Mouse (Mus musculus) layer of hippocampus, postnatal 25 days (tissue): Measurements from ENCODE around the gene Sult1c2. TPM values are rescaled to one million over a fixed set of nuclear protein-coding genes. Genes with fewer than 3 reads are reported as not detected.
A peak's percentile ranks its signal among the peaks of the same experiment; 100 is the strongest.
"Not testable (repeated sequence)": the region's sequence is repeated elsewhere in the genome, so short reads cannot be mapped to it uniquely, and the experiment has no call there.

Experiments used
- DNase-seq, 2 experiments: peaks; one replicate each; pipeline ENCODE4 v3.0.0; 2022; ENCODE audit warnings: mixed read lengths in 2 of 2, low spot score in 1 of 2; ENCODE audit errors: extremely low spot score in 1 of 2
- total RNA-seq, 2 experiments: library from RNA; stranded (reverse); gene quantifications; 2 replicates each; pipeline ENCODE4 v1.2.3; 2021

The Sult1c2 gene
- not detected for total RNA-seq

GRCm38 (mm10) chr17:53846206-53846605 is at the start of gene Sult1c2:
Gene Sult1c2, minus strand, starts transcription at chr17:53846339.
- DNase-seq, result no peak

GRCm38 (mm10) chr17:53879006-53879675 is 33.0 kb upstream of the Sult1c2 start:
- DNase-seq, result not testable (repeated sequence)

GRCm38 (mm10) chr17:53874433-53874832 is 28.3 kb upstream of the Sult1c2 start:
- no peak for DNase-seq

- DNase-seq, result no peak
Measured at GRCm38 (mm10) chr17:53872192-53872591, 26.1 kb upstream of the Sult1c2 start.

GRCm38 (mm10) chr17:53869931-53870330 is 23.8 kb upstream of the Sult1c2 start:
- no peak for DNase-seq

GRCm38 (mm10) chr17:53865260-53865955 is 19.3 kb upstream of the Sult1c2 start:
- no peak for DNase-seq

GRCm38 (mm10) chr17:53860548-53860947 is 14.4 kb upstream of the Sult1c2 start:
- DNase-seq, result no peak

- no peak for DNase-seq
Measured at GRCm38 (mm10) chr17:53854992-53855391, 8.9 kb upstream of the Sult1c2 start.

- no peak for DNase-seq
Measured at GRCm38 (mm10) chr17:53845796-53846195, 343 bp downstream of the Sult1c2 start.

GRCm38 (mm10) chr17:53833366-53833765 is 12.8 kb downstream of the Sult1c2 start:
- peak; percentile 9 to 41 for DNase-seq

- not testable (repeated sequence) for DNase-seq
Measured at GRCm38 (mm10) chr17:53803974-53804373, 42.2 kb downstream of the Sult1c2 start.

- DNase-seq, result no peak
Measured at GRCm38 (mm10) chr17:53783381-53783780, 62.8 kb downstream of the Sult1c2 start.

Other genes with a start within 250 kb of the Sult1c2 start
- gene Sgo1, start 157.0 kb downstream of the Sult1c2 start, total RNA-seq, result under 1 TPM; 0.42 to 0.79 TPM
- not detected for gene Sult1c1, start 144.3 kb upstream of the Sult1c2 start, total RNA-seq